Mouse (Mus musculus) lung, embryonic 16.5 days (tissue): Measurements from ENCODE around the gene Itpa. TPM values are rescaled to one million over a fixed set of nuclear protein-coding genes. Genes with fewer than 3 reads are reported as not detected.

ENCODE experiments used
- ATAC-seq: fragments of 200-750 bp; cut with Nextera tagmentation; 2 replicates; pipeline ENCODE4 v1.8.0; 2017; ENCODE audit warnings: low read depth, mild to moderate bottlenecking, moderate library complexity
- H3K27ac ChIP-seq: fragments of 300-500 bp; sonication (generic); 2 replicates; pipeline ENCODE4 v1.5.1; 2014; ENCODE audit warnings: mild to moderate bottlenecking, control low read depth, low read length
- H3K27me3 ChIP-seq: fragments of 300-500 bp; sonication (generic); 2 replicates; pipeline ENCODE4 v1.6.1; 2014; ENCODE audit warnings: low read depth, low read length, mixed read lengths; ENCODE audit not compliant: control insufficient read depth, insufficient read depth
- H3K36me3 ChIP-seq: fragments of 300-500 bp; sonication (generic); 2 replicates; pipeline ENCODE4 v1.6.1; 2014; ENCODE audit warnings: low read length; ENCODE audit not compliant: control insufficient read depth, insufficient read depth
- H3K4me1 ChIP-seq: fragments of 300-500 bp; sonication (generic); replicated peaks from 2 replicates; pipeline ENCODE4 v1.6.1; 2014; ENCODE audit warnings: low read length, mixed read lengths; ENCODE audit not compliant: control insufficient read depth, insufficient read depth
- H3K4me2 ChIP-seq: fragments of 300-500 bp; sonication (generic); 2 replicates; pipeline ENCODE4 v1.6.1; 2014; ENCODE audit warnings: low read depth, low read length, control low read depth
- H3K4me3 ChIP-seq: fragments of 300-500 bp; sonication (generic); 2 replicates; pipeline ENCODE4 v1.5.1; 2014; ENCODE audit warnings: mild to moderate bottlenecking, low read length, control low read depth
- H3K9ac ChIP-seq: fragments of 300-500 bp; sonication (generic); 2 replicates; pipeline ENCODE4 v1.6.1; 2014; ENCODE audit warnings: low read length, control low read depth
- H3K9me3 ChIP-seq: fragments of 300-500 bp; sonication (generic); 2 replicates; pipeline ENCODE4 v1.6.1; 2016; ENCODE audit warnings: low read length; ENCODE audit not compliant: control insufficient read depth
- WGBS: fragments of 180-500 bp; shearing (Covaris S2); extraction: QIAGEN DNeasy Blood & Tissue Kit; methylation state at CpG from one replicate; pipeline ENCODE4 v1.1.7; 2014; 5-methylcytosine and 5-hydroxymethylcytosine counted together
- polyA plus RNA-seq: library from polyadenylated mRNA; unstranded; fragments of >200 nt; fragmentation: Nextera tagmentation; extraction: Ambion mirVana; gene quantifications from 2 replicates; pipeline ENCODE4 v1.2.1, GENCODE M21; 2015

The Itpa gene
- polyA plus RNA-seq, 1 experiment from 2014 or later, result 95.9 TPM

GRCm38 (mm10) chr2:130704040-130705001 lies 36.9 kb downstream of the Itpa start:
- Histone ChIP-seq H3K27me3 (peaks cover 3% of the 10 kb centered on the region; the same call in 1 of the 2 replicates), H3K4me1 (0 out of 2 replicates have a peak, but pooled peaks cover 2% of the 10 kb centered on the region), H3K36me3 (peaks cover 4% of the 10 kb centered on the region; the same call in 1 of the 2 replicates), H3K4me2 (no peak overlapping the region), H3K9me3 (no peaks in the 10 kb centered on the region), H3K9ac (no peak overlapping the region), H3K27ac (no peak overlapping the region; the same call in 1 of the 2 replicates), H3K4me3 (no peak overlapping the region)
- 51% methylated on average over 9 of the region's 9 CpGs for WGBS
- peak; percentile 60 for ATAC-seq

GRCm38 (mm10) chr2:130705178-130705577 lies 37.8 kb downstream of the Itpa start:
- no peak for ATAC-seq
- no peak overlapping the region for H3K9ac ChIP-seq
- no peak overlapping the region for H3K4me3 ChIP-seq
- peaks cover 4% of the 10 kb centered on the region; the same call in 1 of the 2 replicates for H3K36me3 ChIP-seq
- 65% methylated on average over 6 of the region's 6 CpGs for WGBS
- no peaks in the 10 kb centered on the region for H3K9me3 ChIP-seq
- H3K27me3 ChIP-seq, result no peaks in the 10 kb centered on the region
- no peak overlapping the region for H3K27ac ChIP-seq
- 0 out of 2 replicates have a peak, but pooled peaks cover 2% of the 10 kb centered on the region for H3K4me1 ChIP-seq
- H3K4me2 ChIP-seq, result no peak overlapping the region

- 0 out of 2 replicates have a peak, but pooled peaks cover 2% of the 10 kb centered on the region for H3K4me1 ChIP-seq
- H3K9ac ChIP-seq, result no peak overlapping the region
- H3K27ac ChIP-seq, result no peak overlapping the region
- H3K27me3 ChIP-seq, result no peaks in the 10 kb centered on the region
- ATAC-seq, result no peak
- no peak overlapping the region for H3K4me3 ChIP-seq
- 54% methylated on average over 4 of the region's 4 CpGs for WGBS
- peaks cover 4% of the 10 kb centered on the region; the same call in 1 of the 2 replicates for H3K36me3 ChIP-seq
- no peak overlapping the region for H3K4me2 ChIP-seq
- H3K9me3 ChIP-seq, result no peaks in the 10 kb centered on the region
Observed at GRCm38 (mm10) chr2:130706602-130707001, 39.2 kb downstream of the Itpa start.

GRCm38 (mm10) chr2:130707057-130707456 lies 39.6 kb downstream of the Itpa start:
- no peak for ATAC-seq
- Histone ChIP-seq H3K9me3 (no peaks in the 10 kb centered on the region), H3K27ac (no peak overlapping the region), H3K27me3 (no peaks in the 10 kb centered on the region), H3K36me3 (peaks cover 4% of the 10 kb centered on the region; the same call in 1 of the 2 replicates), H3K4me1 (0 out of 2 replicates have a peak, but pooled peaks cover 2% of the 10 kb centered on the region), H3K4me2 (no peak overlapping the region), H3K4me3 (no peak overlapping the region), H3K9ac (no peak overlapping the region)
- WGBS, result 53% methylated on average over 10 of the region's 10 CpGs

GRCm38 (mm10) chr2:130717951-130718350 lies 50.5 kb downstream of the Itpa start:
- Histone ChIP-seq H3K36me3 (peaks cover 4% of the 10 kb centered on the region; the same call in 1 of the 2 replicates), H3K27ac (no peak overlapping the region), H3K27me3 (no peaks in the 10 kb centered on the region), H3K4me3 (no peak overlapping the region), H3K9ac (no peak overlapping the region), H3K9me3 (no peaks in the 10 kb centered on the region), H3K4me2 (no peak overlapping the region), H3K4me1 (no peaks in the 10 kb centered on the region)
- no peak for ATAC-seq
- 72% methylated on average over 6 of the region's 6 CpGs for WGBS

- no peak for ATAC-seq
- Histone ChIP-seq H3K27ac (no peak overlapping the region), H3K27me3 (no peaks in the 10 kb centered on the region), H3K4me2 (no peak overlapping the region), H3K9ac (no peak overlapping the region), H3K36me3 (peaks cover 10% of the 10 kb centered on the region), H3K4me1 (no peaks in the 10 kb centered on the region), H3K4me3 (no peak overlapping the region), H3K9me3 (no peaks in the 10 kb centered on the region)
- WGBS, result 81% methylated on average over 4 of the region's 4 CpGs
Observed at GRCm38 (mm10) chr2:130724369-130724768, 57.0 kb downstream of the Itpa start.

- Histone ChIP-seq H3K4me2 (no peak overlapping the region), H3K27me3 (no peaks in the 10 kb centered on the region), H3K4me3 (no peak overlapping the region), H3K9ac (no peak overlapping the region), H3K27ac (no peak overlapping the region), H3K36me3 (peaks cover 19% of the 10 kb centered on the region), H3K4me1 (no peaks in the 10 kb centered on the region), H3K9me3 (no peaks in the 10 kb centered on the region)
- ATAC-seq, result no peak
- WGBS, result 92% methylated on average over 1 of the region's 1 CpGs
Observed at GRCm38 (mm10) chr2:130727752-130728151, 60.3 kb downstream of the Itpa start.

- no peaks in the 10 kb centered on the region for H3K27me3 ChIP-seq
- H3K9ac ChIP-seq, result no peak overlapping the region
- 82% methylated on average over 2 of the region's 2 CpGs for WGBS
- H3K4me1 ChIP-seq, result no peaks in the 10 kb centered on the region
- ATAC-seq, result no peak
- H3K9me3 ChIP-seq, result no peaks in the 10 kb centered on the region
- H3K36me3 ChIP-seq, result peaks cover 19% of the 10 kb centered on the region
- no peak overlapping the region for H3K4me3 ChIP-seq
- H3K27ac ChIP-seq, result no peak overlapping the region
- no peak overlapping the region for H3K4me2 ChIP-seq
Observed at GRCm38 (mm10) chr2:130728906-130729585, 61.6 kb downstream of the Itpa start.

- Histone ChIP-seq H3K4me1 (no peaks in the 10 kb centered on the region), H3K27me3 (no peaks in the 10 kb centered on the region), H3K9me3 (no peaks in the 10 kb centered on the region), H3K4me2 (no peak overlapping the region), H3K36me3 (peaks cover 19% of the 10 kb centered on the region), H3K4me3 (no peak overlapping the region), H3K9ac (no peak overlapping the region), H3K27ac (no peak overlapping the region)
- WGBS, result 88% methylated on average over 9 of the region's 9 CpGs
- no peak for ATAC-seq
Observed at GRCm38 (mm10) chr2:130730746-130731145, 63.3 kb downstream of the Itpa start.
